Mouse (Mus musculus): ENCODE measurements around the gene Zfp2. TPM values are rescaled to one million over a fixed set of nuclear protein-coding genes. Genes with fewer than 3 reads are reported as not detected.

The Zfp2 gene
- polyA plus RNA-seq, 1 experiment from 2014 or later: 34.7 TPM

DNA sequence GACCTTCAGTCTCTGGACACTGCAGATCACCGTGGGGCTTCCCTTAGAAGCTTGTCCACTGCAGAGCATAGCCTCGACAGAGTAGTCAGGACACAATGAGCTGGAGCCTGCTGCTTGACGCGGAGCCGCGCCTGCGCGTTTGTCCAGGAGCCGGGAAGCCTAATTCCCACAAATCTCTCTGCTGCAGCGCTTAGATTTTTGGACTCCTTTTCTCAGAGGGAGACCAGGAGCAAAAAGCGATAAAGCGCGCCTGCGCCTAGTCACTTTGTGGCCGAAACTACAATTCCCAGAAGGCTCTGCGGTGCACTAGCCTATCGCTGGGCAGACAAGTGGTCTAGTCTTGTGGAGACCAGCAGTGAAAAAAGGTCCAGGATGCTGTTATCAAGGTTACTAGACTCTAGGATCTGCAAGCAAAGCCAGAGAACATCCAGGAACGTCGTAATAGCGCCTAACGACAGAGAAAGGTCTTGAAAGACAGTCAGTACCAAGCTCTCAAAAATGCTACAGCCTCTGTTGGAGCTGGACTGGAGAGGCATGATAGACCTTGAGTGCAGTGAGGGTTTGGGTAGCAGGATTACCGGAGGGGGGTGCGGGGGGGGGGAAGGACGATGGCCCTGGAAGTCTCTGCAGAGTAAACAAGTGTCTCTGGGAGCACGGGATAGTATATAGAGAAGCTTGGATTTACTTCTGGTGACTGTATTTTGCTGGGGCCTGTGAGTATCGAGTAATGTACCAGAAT lies 28.4 kb downstream of the Zfp2 start, which contains the start of gene Zfp454:
Gene Zfp454, minus strand, starts transcription at position 262 of the 739 bp plus-strand sequence.
- H3K9ac ChIP-seq (ENCODE audit: low read length): peak within 1 kb of the TSS; percentile 76
- H3K9me3 ChIP-seq (ENCODE audit: control insufficient read depth, low read length): no peaks in the 10 kb centered on the region; the same call in 1 of the 2 replicates
- peak within 1 kb of the TSS; percentile 44 for H3K4me3 ChIP-seq (ENCODE audit: low read depth, low read length)
- H3K4me2 ChIP-seq (ENCODE audit: low read depth): peak within 1 kb of the TSS; percentile 59
- ATAC-seq (ENCODE audit: insufficient read depth, low FRiP score, low TSS enrichment) (peak; percentile 91), DNase-seq (ENCODE audit: low spot score) (peak; percentile 93)
- no peaks in the 10 kb centered on the region for H3K27me3 ChIP-seq (ENCODE audit: control insufficient read depth, insufficient read depth, low read length)
- peak within 1 kb of the TSS; percentile 62; the same call in 1 of the 2 replicates for H3K27ac ChIP-seq (ENCODE audit: low read depth, low read length)
- H3K4me1 ChIP-seq (ENCODE audit: control insufficient read depth, insufficient read depth, low read length): peaks cover 11% of the 10 kb centered on the region; the same call in 1 of the 2 replicates
- WGBS: 8% methylated on average over 26 of the region's 26 CpGs
- H3K36me3 ChIP-seq (ENCODE audit: control insufficient read depth, insufficient read depth, low read length): peaks cover 2% of the 10 kb centered on the region; the same call in 1 of the 2 replicates

DNA sequence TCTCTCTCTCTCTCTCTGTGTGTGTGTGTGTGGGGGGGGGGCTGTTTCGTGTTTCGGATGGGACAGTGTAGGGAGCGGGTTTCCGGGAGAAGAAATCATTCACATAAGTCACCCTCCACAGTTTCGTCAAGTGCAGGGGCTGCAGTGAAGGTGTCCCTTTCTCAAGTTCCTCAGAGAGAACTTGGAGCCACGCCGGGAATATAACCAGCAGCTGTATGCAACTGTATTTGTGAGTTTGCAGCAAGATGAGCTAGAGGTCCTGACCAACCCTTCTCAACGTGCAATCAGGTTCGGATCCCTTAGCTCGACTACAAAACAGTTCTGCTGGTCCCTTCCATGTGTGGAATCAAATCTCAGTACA lies 29.1 kb downstream of the Zfp2 start:
- Histone ChIP-seq H3K27ac (ENCODE audit: low read depth, low read length) (peak overlapping the region; percentile 62; the same call in 1 of the 2 replicates), H3K4me1 (ENCODE audit: control insufficient read depth, insufficient read depth, low read length) (peaks cover 11% of the 10 kb centered on the region; the same call in 1 of the 2 replicates), H3K9ac (ENCODE audit: low read length) (peak overlapping the region; percentile 76), H3K27me3 (ENCODE audit: control insufficient read depth, insufficient read depth, low read length) (no peaks in the 10 kb centered on the region), H3K36me3 (ENCODE audit: control insufficient read depth, insufficient read depth, low read length) (peaks cover 6% of the 10 kb centered on the region; the same call in 1 of the 2 replicates), H3K4me3 (ENCODE audit: low read depth, low read length) (peak overlapping the region; percentile 44), H3K9me3 (ENCODE audit: control insufficient read depth, low read length) (no peaks in the 10 kb centered on the region; the same call in 1 of the 2 replicates), H3K4me2 (ENCODE audit: low read depth) (peak overlapping the region; percentile 59)
- DNase-seq (ENCODE audit: low spot score) (no peak), ATAC-seq (ENCODE audit: insufficient read depth, low FRiP score, low TSS enrichment) (peak; percentile 53)
- WGBS: 44% methylated on average over 10 of the region's 10 CpGs

DNA sequence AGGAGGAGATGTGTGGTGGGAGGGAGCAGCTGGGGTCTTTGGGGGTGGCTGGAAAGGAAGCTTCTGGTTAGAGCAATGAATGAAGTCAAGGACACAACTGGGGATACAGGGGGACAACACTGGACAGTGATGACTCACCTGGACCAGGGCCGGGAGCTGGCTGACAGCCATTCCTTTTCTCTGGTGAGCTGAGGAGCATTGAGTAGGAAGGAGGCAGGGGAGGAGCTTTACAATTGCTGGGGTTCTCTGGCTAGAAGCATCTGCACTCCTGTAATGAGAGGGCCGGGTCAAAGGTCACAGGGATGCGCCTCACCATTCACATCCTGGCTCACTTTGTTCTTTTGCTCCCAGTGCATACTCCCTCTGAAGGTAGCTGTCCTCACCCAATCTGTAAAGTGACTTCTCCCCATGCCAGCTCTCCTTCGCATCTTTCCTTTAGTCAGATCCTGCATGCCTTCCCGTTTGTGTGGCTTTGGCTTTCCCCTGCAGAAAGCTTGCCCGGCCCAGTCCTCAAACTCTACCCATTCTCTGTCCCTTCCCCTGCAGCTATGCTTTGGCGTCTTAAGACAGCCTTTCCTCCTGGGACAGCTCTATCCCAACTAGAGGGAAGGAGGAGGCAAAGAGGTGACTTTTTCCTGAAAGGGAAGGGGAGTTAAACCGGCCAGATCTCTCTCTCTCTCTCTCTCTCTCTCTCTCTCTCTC lies 29.6 kb downstream of the Zfp2 start:
- H3K27me3 ChIP-seq (ENCODE audit: control insufficient read depth, insufficient read depth, low read length): no peaks in the 10 kb centered on the region
- no peak overlapping the region for H3K27ac ChIP-seq (ENCODE audit: low read depth, low read length)
- H3K4me1 ChIP-seq (ENCODE audit: control insufficient read depth, insufficient read depth, low read length): peaks cover 11% of the 10 kb centered on the region; the same call in 1 of the 2 replicates
- ATAC-seq (ENCODE audit: insufficient read depth, low FRiP score, low TSS enrichment): no peak
- no peak for DNase-seq (ENCODE audit: low spot score)
- peak overlapping the region; percentile 76 for H3K9ac ChIP-seq (ENCODE audit: low read length)
- peaks cover 6% of the 10 kb centered on the region; the same call in 1 of the 2 replicates for H3K36me3 ChIP-seq (ENCODE audit: control insufficient read depth, insufficient read depth, low read length)
- 52% methylated on average over 8 of the region's 8 CpGs for WGBS
- H3K9me3 ChIP-seq (ENCODE audit: control insufficient read depth, low read length): no peaks in the 10 kb centered on the region; the same call in 1 of the 2 replicates
- peak overlapping the region; percentile 59 for H3K4me2 ChIP-seq (ENCODE audit: low read depth)
- H3K4me3 ChIP-seq (ENCODE audit: low read depth, low read length): peak overlapping the region; percentile 44

DNA sequence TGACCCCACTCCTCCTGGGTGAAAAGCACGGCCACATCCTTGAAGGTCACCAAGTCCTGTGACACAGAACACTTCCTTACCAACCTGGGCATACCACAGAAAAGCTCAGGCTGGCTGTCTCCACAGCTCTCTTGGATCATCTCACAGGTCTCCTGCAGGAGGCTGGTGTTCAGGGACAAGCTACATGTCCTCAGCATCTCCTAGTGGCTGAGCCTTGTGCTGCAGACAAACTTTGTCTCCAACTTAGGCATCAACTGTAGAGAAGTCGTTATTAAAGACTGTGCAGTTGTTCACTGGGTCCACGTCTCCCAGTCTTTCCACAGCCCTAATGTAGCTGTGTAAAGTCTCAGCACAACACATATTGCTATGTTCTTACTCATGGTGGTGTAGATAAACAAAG lies 32.2 kb downstream of the Zfp2 start:
- DNase-seq (ENCODE audit: low spot score): no peak
- Histone ChIP-seq H3K27ac (ENCODE audit: low read depth, low read length) (no peak overlapping the region), H3K36me3 (ENCODE audit: control insufficient read depth, insufficient read depth, low read length) (peaks cover 12% of the 10 kb centered on the region), H3K4me3 (ENCODE audit: low read depth, low read length) (no peak overlapping the region), H3K4me1 (ENCODE audit: control insufficient read depth, insufficient read depth, low read length) (peaks cover 11% of the 10 kb centered on the region; the same call in 1 of the 2 replicates), H3K4me2 (ENCODE audit: low read depth) (no peak overlapping the region), H3K9me3 (ENCODE audit: control insufficient read depth, low read length) (no peaks in the 10 kb centered on the region; the same call in 1 of the 2 replicates), H3K9ac (ENCODE audit: low read length) (no peak overlapping the region), H3K27me3 (ENCODE audit: control insufficient read depth, insufficient read depth, low read length) (no peaks in the 10 kb centered on the region)
- WGBS: 83% methylated on average over 3 of the region's 3 CpGs
- ATAC-seq (ENCODE audit: insufficient read depth, low FRiP score, low TSS enrichment): no peak

DNA sequence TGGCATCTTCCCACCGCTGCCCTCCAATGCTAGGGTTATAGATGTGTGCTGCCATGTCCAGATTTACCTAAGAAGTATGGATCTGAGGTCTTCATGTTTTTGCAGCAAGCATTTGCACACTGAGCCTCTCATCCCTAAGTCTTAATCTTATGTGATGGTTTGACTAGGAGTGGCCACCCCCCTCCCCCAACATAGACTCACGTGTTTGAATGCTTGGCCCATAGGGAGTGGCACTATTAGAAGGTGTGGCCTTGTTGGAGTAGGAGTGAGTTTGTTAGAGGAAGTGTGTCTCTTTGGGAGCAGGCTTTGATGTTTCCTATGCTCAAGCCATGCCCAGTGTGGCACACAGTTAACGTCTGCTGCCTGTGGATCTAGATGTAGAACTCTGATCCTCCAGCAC lies 37.3 kb downstream of the Zfp2 start:
- 87% methylated on average over 3 of the region's 3 CpGs for WGBS
- Histone ChIP-seq H3K4me2 (ENCODE audit: low read depth) (no peak overlapping the region), H3K27ac (ENCODE audit: low read depth, low read length) (no peak overlapping the region), H3K9me3 (ENCODE audit: control insufficient read depth, low read length) (peaks cover 10% of the 10 kb centered on the region), H3K27me3 (ENCODE audit: control insufficient read depth, insufficient read depth, low read length) (no peaks in the 10 kb centered on the region), H3K4me3 (ENCODE audit: low read depth, low read length) (no peak overlapping the region), H3K36me3 (ENCODE audit: control insufficient read depth, insufficient read depth, low read length) (peaks cover 34% of the 10 kb centered on the region), H3K9ac (ENCODE audit: low read length) (no peak overlapping the region), H3K4me1 (ENCODE audit: control insufficient read depth, insufficient read depth, low read length) (no peaks in the 10 kb centered on the region)
- DNase-seq (ENCODE audit: low spot score) (no peak), ATAC-seq (ENCODE audit: insufficient read depth, low FRiP score, low TSS enrichment) (no peak)

DNA sequence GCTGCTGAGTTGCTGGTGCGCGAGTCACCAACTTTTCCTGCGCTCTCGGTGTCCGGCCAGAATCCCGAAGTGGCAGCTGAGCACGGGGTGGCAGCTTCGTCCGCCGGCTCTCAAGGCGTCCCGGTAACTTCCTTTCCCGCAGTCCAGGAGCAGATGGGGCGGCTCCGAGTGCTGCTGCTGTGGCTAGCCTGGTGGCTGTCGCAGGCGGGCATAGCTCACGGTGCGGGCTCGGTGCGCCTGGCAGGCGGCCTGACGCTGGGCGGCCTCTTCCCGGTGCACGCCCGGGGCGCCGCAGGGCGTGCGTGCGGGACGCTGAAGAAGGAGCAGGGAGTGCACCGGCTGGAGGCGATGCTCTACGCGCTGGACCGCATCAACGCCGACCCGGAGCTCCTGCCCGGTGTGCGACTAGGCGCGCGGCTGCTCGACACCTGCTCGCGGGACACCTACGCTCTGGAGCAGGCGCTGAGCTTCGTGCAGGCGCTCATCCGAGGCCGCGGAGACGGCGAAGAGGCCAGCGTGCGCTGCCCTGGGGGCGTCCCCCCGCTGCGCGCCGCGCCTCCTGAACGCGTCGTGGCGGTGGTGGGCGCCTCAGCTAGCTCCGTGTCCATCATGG lies 64.9 kb downstream of the Zfp2 start:
- Histone ChIP-seq H3K4me2 (ENCODE audit: low read depth) (peak overlapping the region; percentile 52), H3K36me3 (ENCODE audit: control insufficient read depth, insufficient read depth, low read length) (no peaks in the 10 kb centered on the region), H3K9me3 (ENCODE audit: control insufficient read depth, low read length) (no peaks in the 10 kb centered on the region), H3K9ac (ENCODE audit: low read length) (peak overlapping the region; percentile 36), H3K4me1 (ENCODE audit: control insufficient read depth, insufficient read depth, low read length) (0 out of 2 replicates have a peak, but pooled peaks cover 2% of the 10 kb centered on the region), H3K27me3 (ENCODE audit: control insufficient read depth, insufficient read depth, low read length) (peaks cover 52% of the 10 kb centered on the region), H3K27ac (ENCODE audit: low read depth, low read length) (no peak overlapping the region), H3K4me3 (ENCODE audit: low read depth, low read length) (peak overlapping the region; percentile 33)
- ATAC-seq (ENCODE audit: insufficient read depth, low FRiP score, low TSS enrichment) (peak; percentile 50), DNase-seq (ENCODE audit: low spot score) (peak; percentile 56)
- WGBS: under 1% methylated on average over 64 of the region's 72 CpGs

DNA sequence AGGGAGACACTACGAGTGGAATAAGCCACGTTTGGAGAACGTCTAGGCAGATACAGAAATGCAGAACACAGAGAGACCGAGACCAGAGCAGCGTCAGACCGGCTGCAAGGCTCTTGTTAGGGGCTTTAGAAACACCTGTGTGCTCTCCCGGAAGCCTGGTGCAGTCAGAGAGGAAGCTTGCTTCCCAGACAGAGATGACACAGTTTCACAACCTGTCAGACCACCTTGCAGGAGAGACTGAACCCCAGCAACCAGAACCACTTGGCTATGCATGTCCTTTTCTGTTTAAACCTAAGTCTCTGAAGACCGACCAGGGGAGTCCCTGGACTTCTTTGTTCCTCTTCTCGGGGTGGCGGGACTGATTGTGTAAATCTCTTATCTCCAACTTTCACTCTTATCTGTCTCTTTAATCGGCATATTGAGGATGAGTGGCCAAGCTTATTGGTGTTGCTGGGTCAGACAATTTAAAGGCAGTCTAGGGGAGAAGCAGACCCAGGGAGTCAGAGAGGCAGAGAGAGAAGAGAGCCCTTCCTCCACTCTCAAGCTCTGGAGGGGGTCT lies 65.7 kb downstream of the Zfp2 start, which contains the start of gene Grm6:
Gene Grm6, plus strand, starts transcription at position 509 of the 559 bp plus-strand sequence.
- H3K36me3 ChIP-seq (ENCODE audit: control insufficient read depth, insufficient read depth, low read length): no peaks in the 10 kb centered on the region
- no peak within 1 kb of the TSS for H3K27ac ChIP-seq (ENCODE audit: low read depth, low read length)
- 4% methylated on average over 11 of the region's 11 CpGs for WGBS
- no peaks in the 10 kb centered on the region for H3K9me3 ChIP-seq (ENCODE audit: control insufficient read depth, low read length)
- no peak for ATAC-seq (ENCODE audit: insufficient read depth, low FRiP score, low TSS enrichment)
- H3K4me1 ChIP-seq (ENCODE audit: control insufficient read depth, insufficient read depth, low read length): 0 out of 2 replicates have a peak, but pooled peaks cover 2% of the 10 kb centered on the region
- peak within 1 kb of the TSS; percentile 52 for H3K4me2 ChIP-seq (ENCODE audit: low read depth)
- DNase-seq (ENCODE audit: low spot score): peak; percentile 12
- H3K27me3 ChIP-seq (ENCODE audit: control insufficient read depth, insufficient read depth, low read length): peaks cover 52% of the 10 kb centered on the region
- peak within 1 kb of the TSS; percentile 36 for H3K9ac ChIP-seq (ENCODE audit: low read length)
- H3K4me3 ChIP-seq (ENCODE audit: low read depth, low read length): peak within 1 kb of the TSS; percentile 33

DNA sequence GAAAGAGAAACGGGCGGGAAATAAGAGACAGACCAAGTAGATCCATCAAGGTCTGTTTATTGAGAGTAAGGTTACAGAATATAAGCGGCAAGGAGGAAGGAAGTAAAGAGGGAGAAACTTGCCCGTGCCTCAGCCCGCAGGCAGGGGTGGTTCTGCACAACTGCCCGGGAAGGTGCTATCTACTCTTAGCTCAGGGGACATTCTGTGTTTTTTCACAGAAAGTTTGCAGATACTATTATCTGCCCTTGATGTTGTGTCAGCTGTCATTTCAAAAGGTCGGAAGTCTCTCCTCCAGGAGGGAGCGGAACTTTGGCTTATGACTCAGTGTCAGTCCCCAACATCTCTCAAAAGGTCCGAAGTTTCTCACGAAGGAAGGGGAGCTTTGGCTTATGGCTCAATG lies 66.7 kb downstream of the Zfp2 start:
- Histone ChIP-seq H3K9me3 (ENCODE audit: control insufficient read depth, low read length) (no peaks in the 10 kb centered on the region), H3K4me3 (ENCODE audit: low read depth, low read length) (no peak overlapping the region), H3K27me3 (ENCODE audit: control insufficient read depth, insufficient read depth, low read length) (peaks cover 52% of the 10 kb centered on the region), H3K36me3 (ENCODE audit: control insufficient read depth, insufficient read depth, low read length) (no peaks in the 10 kb centered on the region), H3K27ac (ENCODE audit: low read depth, low read length) (no peak overlapping the region), H3K4me2 (ENCODE audit: low read depth) (no peak overlapping the region), H3K9ac (ENCODE audit: low read length) (no peak overlapping the region), H3K4me1 (ENCODE audit: control insufficient read depth, insufficient read depth, low read length) (0 out of 2 replicates have a peak, but pooled peaks cover 2% of the 10 kb centered on the region)
- WGBS: 9% methylated on average over 10 of the region's 10 CpGs
- ATAC-seq (ENCODE audit: insufficient read depth, low FRiP score, low TSS enrichment) (no peak), DNase-seq (ENCODE audit: low spot score) (no peak)
